Mouse (Mus musculus) cerebellum, adult 9-11 months (tissue): ENCODE results near the gene Ttc1.

Source experiments
- DNase-seq: peaks from one replicate; pipeline ENCODE4 v3.0.0; 2022

Gene Ttc1

DNA sequence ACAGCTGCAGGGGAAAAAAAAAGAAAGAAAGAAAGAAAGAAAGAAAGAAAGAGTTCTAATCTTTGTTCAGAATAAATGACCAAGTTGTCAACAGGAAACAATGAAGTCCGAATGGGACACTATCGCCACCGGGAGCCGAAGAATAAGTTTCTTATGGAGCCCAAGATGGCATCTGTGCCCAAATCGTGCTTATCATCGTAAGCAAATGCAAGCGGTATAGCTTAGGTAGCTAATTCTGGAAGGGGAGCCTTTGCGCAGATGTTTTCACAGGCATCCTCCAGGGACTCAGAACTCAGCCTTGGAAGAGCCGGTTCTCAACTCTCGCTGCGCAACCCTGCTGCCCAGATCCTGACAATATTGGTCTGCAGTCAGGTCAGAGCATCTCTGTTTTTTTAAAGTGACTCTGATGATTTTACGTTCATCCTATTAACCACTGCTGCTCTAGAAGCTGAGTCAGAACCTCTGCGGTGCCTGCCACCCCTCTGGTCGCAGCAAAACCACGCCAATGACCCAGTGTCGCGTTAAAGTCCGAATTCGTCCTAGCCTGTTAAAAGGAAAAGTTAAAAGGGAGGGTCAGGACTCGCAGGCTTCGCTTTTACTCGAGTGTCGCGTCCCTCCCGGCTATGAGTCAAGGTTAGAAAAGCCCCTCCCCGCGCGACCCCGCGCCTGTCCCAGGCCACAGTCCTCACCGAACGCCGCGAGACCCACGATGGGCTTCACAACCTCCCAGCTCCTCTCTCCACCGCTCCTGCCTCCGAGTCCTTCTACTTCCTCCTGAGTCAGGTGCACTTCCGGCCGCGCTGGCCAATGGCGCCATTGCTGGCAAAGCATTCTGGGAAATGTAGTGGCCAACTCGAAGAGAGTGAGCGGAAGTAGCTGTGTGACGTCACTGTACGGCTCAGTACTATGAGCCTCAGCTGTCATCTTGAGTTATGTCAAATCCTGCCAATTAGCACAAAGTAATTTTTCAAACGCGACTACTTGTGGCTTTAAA is at the start of gene Ttc1:
Gene Ttc1, minus strand, starts transcription at position 776 of the 994 bp plus-strand sequence.
- DNase-seq = peak; percentile 97

DNA sequence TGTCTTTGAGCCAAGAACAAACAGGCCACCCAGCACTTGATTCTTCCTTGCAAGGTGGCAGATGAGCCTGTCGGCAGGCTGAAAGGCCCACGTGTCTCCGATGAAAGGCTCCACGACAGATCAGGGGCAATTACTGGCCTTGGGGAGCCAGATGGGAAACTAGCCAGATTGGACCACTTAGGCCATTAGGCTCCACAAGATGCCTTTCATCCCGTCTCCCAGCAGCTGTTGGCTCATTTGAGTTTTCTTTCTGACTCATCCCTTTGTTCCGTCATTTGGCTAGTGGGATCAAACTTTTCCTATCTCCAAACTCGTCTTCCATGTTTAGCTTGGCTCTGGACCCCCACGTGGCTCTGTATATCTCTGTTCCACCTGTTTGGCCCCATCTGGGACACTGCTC is 48.2 kb upstream of the Ttc1 start:
- no peak for DNase-seq

DNA sequence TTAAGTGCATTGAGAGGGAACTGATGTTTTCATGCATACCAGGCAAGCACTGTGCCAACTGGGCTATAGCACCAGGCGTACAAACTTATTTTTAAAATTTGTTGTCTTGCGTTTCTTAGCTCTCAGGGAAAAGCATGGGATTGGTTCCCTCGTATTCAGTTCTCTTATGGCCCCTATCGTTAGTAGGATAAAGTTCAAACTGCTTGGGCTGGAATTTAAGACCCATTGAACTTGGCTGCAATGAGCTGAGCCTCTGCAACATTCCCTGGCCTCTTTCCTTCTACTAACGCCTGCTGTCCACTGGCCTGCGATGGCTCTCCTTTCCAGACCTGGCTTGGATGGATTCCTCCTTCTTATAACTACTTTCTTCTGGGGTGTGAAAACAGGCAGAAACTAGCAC is 42.6 kb upstream of the Ttc1 start:
- DNase-seq = no peak

DNA sequence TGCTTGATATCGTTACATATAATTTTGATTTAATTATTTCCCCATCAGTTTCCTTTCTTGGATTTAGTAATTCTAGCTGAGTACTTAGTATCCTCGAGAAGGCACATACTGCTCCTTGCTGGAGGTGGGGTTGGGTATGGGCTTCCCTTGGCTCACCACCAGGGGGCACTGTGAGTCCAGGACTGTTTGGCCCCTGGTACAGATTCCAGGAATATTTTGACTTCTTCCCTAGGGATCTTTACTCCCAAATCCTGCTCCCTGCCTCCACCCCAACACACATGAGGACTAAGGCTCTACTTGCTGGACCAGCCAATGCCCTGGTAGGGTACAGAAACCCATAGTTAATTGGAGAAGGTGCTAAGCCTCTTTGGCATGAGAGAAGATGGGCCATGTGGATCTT is 36.0 kb upstream of the Ttc1 start:
- peak; percentile 40 for DNase-seq

DNA sequence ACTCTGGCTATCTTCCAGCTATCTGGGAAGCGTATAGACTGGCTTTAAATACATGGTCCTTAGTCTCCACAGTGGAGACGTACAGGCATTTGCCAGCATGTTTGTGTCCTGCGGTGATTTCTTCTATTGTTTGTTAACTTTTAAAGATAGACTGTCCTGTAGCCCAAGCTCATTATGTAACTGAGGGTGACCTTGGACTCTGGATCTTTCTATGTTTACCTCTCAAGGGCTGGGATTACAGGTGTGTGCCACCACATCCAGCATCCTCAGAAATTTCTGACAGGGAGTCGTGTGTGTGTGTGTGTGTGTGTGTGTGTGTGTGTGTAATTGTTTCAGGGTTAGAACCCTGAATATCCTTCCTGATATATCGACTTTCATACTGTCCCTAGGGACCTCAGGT is 35.3 kb upstream of the Ttc1 start:
- no peak for DNase-seq

DNA sequence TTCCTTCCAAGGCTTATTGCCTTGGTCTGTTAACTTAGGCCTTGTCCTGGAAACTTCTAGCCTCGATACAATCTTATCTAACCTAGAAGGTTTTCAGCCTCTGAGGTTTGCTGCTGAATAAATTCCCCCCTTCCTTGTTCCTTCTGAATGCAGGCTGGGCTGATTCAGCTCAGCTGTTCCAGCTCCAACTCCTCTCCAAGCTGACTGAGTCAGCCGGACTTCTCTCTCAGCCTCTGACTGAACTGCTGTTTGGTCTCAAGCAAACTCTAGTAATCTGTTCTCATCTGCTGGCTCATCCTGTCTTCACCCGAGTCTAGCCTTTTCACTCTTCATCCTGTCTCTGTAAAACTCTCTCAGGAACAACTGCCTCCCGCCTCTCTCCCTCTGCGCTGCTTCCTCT is 31.7 kb upstream of the Ttc1 start:
- DNase-seq = no peak

DNA sequence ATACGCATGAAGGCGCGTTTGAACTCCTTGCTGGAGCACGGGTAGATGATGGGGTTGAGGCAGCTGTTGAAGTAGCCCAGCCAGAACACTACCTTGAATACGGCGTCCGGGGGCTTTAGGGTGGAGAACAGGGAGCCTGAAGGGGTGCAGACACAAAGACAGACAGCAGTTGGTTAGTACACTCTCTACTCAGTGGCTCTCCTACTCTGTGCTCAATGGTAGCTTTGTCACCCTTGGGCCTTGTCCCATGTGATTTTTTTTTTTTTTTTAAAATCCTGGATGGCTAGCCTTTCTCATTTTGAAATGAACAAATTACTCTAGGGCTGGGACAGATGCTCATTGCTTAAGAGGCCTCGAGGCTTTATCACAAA is 28.5 kb upstream of the Ttc1 start:
- no peak for DNase-seq

DNA sequence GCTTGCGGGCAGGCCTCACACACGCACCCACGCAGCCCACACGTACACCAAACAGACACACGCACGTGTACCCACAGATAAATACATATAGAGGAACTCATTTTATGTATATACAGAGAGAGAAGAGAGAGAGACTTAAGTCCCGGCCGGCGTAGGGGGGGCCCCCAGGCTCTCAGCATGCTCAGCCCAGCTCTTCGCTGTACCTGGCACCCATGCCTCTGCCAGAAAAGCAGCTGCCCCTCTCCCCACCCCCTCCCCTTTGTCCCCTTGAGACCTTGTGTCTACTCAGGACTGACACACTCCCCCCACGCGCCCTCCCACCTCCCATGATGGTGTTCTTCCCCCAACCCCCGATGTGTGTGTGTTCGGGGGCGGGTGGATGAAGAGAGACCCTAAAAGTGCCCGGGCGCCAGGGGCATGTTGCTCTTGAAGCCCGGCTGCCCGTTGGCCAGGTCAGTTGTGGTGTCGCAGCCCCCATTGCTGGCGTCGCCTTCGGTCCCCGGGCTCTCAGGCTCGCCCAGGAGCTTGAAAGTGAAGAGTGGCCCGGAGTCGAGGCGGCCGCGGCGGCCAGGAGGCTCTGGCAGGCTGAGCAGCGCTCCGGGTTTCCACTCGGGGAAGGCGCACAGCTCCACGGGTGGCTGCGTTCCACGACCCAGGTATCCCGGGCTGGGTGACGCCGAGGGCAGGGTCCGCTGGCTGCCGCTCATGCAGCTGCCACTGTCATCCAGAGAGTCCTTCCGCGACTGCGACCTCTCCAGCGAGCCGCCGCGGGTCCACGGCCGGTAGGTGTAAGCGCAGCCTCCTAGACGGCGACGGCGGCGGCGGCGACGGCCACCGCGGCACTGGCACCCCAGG is 27.9 kb upstream of the Ttc1 start:
- DNase-seq = no peak

DNA sequence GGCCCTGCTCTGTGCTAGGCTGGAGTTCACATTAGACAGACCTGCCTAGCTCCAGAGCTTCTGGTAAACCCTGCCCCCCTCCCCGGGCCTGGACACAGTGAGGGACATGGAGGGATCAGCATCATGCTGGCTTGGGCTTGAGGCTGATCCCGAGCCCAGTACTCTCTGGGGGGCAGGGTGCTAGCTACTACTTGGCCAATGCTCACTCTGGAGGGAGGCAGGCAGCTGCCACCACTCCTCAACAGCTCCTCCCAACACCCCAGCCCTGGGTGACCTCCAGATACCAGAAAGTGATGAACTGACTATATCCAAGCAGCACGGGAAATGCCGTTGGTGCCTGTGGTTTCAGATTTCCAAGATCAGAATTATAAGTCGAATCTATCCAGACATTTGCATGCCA is 25.9 kb upstream of the Ttc1 start:
- DNase-seq = no peak

DNA sequence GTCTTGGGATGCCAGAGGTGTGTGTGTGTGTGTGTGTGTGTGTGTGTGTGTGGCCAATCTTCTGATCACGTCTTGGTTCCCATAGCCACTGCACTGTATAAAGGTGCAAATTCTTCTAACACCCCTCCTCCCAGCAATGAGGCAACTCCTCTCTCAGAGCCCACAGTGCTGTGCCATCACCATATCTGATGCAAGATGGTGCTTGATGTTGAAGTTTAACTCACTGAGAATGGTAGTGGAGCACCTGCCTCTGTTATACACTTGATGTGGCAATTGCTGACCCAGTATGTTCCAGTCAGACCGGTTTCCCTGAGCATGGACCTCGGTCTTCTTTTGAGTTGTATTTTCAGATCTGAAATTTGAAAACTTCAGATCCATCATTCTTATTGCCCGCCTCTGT is 22.3 kb upstream of the Ttc1 start:
- DNase-seq = no peak

DNA sequence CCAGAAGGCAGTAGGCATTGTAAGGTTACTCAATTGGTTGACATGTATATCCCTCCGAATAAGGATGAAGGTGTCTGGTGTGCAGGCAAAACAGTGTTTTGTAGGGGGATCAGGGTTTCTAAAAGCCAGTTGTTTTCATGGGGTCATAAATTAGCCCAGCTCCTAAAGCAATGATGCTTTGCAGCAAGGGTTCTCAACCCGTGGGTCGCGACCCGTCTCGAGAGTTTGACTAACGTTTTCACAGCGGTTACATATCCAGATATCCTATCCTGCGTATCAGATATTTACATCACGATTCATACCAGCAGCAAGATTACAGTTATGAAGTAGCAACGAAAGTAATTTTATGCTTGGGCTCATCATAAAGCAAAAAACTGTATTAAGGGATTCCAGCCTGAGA is 19.9 kb upstream of the Ttc1 start:
- DNase-seq = no peak

DNA sequence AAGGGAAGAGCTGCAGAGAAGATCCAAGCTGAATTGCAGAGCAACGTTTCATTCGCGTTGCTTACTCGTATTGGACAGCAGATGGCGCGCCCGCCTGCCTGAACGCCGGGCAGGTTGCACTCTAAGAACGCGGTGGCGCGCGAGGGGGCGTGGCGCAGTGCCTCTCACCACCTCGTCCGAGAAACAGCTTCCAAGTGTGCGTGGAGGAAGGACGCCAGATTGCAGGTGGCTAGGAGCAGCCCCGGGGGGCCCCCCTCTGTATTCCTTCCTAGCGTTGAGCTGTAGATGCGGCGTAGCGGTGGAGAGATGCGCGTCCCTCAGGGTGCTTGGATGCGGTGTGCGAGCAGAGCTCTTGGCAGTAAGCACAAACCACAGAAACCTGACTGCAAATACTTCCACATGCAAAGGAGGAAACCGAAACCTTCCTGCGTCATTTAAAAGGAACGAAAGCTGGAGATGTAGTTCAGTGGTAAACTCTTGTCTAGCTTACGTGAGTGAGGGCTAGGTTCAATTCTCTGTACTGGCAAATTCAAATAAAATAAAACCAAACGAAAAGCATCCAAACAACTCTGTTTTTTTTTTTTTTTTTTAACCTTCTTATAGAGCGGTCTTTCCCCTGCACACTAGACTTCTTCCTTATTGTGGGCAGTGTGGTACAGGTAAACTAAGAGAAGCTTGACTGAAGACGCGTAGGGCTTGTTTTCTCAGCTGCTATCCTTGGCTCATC is 19.3 kb upstream of the Ttc1 start:
- peak; percentile 55 for DNase-seq

DNA sequence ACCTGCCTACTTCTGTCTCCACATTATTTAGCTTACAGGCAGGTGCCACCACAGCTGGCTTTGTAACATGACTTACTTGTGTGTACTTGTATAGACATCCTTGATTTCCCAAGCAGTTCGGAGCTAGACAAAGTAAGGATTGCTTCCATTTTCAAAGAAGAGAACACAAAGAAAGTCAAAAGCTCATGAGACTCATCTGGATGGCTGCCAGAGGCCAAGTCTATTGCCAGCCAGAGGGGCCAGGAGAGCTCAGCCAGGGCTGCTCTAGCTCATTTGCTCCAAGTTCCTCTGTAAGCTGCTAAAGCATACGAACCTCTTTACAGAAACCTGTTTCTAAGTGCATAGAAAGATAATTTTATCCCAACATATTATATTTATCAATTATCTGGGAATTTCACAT is 10.6 kb upstream of the Ttc1 start:
- DNase-seq = no peak

DNA sequence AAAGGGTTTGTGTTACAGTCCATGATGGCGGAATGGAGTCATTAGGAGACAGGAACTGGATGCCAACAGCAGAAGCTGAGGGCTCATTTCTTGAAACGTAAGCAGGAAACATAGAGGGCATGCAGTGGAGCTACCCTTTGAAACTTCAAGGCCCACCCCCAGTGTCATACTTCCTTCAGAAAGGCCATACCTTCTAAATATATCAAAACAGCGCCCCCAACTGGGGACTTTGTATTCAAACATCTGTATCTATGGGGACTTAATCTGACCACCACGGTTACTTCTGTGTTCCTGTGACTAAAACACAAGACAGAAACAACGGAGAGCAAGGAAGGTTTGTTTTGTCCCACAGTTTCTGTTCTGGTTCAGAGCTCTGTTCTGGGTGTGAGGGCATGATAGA is 7.6 kb upstream of the Ttc1 start:
- DNase-seq = no peak

DNA sequence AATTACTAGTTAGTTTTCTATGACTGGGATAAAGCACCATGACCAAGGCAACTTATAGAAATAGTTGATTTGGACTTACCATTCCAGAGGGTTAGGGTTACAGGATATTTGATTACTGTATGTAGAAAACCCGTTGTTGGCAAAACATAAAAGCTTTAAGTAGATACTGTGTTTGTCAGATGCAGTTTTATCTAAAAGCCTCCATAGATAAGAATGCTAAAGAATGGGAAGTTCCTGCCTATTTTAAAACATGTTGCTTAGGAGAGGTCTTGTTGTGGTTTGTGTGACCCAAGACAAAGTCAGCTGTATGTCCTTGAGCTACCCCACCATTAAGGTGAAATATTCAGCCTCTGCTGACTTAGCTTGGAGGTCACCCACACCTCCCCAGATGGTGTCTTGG is 6.8 kb upstream of the Ttc1 start:
- DNase-seq = no peak

DNA sequence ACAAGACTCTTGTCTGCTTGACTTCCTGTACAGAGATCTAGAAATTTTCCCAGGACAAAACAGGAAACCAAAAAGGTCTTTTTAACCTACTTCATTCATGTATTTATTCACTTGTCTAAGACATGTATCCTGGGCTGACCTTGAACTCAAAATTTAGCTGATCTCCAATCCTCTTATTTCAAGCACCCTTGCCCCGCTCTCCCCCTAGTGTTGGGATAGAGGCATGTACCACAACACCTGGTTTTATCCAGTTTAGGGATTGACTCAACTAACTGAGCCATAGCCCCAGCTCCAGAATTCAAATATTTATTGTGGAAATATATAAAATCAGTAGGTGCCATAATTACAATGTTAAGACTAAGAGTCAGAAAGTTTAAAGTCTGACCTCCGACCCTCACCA is 3.7 kb upstream of the Ttc1 start:
- no peak for DNase-seq

DNA sequence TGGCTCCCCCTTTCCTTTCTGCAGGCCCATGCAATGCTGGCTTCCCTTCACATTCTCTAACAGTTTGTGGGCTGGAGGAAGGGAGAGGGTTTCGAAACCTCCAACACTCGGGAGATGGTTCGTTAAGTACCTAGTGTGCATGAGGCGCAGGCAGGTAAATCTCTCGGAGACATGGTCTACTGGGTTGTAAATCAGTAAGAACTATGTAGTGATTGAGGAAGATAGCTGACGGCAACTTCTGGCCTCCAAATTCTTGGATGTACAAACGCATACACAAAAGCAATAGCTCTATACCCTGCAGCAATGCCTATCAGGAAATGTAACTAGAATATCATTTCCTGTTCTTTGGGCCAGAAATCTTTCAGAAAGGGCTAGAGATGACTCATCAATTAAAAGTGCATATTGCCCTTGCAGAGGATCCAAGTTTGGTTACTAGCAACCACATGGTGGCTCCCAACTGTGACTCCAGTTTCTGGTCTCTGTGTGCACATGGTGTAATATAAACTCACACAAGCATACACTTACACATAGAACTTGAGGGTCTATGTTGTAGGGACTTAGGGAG is 19.0 kb downstream of the Ttc1 start:
- DNase-seq = no peak

DNA sequence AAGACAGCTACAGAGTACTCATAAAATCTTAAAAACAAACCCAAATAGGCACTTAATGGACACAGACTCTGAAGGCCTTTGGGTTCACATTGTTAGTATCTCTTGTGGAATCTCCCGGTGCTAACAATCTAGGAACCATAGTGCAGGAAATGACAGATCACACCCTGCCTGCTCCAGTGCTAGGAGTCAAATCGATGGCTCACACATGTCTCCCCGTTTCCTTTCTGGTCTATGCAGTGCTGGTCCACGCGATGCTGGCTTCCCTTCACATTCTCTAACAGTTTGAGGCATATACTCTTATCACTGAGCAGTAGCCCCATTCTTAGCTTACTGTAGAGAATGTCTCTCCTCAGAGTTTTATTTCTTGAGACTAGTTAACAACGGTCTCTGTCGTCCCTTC is 20.0 kb downstream of the Ttc1 start:
- no peak for DNase-seq

DNA sequence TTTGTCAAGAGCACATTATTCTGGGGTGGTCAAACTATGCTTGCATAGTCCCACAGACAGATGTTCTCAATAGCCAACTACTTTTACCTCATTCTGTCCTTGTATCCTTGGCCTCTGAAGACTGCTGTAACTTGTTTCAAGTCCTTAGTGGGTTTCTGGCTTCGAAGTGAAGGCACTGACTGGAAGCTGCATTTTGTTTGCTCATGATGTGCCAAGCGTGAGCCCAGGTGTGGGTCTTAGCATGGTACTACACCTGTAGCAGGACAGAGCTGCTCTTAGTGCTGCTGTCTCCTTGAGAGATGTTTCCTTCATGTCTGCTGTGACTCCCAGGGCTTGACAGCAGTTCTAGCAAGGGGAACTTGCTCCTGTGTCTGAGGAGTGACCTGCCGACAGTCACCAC is 24.4 kb downstream of the Ttc1 start:
- no peak for DNase-seq

DNA sequence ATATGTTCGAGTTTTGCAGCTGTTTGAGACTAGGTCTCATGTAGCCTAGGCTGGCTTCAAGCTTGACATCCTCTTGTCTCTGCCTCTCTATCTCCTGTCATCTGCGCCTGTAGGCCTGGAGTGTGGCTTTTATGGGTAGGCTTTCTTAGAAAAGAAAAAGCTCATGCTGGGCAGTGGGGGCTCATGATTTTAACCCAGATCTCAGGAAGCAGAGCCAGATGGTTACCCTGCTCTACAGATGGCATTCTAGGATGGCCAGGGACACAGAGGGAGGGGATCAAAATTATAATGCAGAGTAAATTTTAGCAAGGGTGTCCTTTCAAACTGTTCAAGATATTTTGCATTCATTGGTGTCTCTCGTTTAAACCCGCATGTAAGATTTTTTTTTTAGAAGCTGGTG is 35.6 kb downstream of the Ttc1 start:
- peak; percentile 77 for DNase-seq

DNA sequence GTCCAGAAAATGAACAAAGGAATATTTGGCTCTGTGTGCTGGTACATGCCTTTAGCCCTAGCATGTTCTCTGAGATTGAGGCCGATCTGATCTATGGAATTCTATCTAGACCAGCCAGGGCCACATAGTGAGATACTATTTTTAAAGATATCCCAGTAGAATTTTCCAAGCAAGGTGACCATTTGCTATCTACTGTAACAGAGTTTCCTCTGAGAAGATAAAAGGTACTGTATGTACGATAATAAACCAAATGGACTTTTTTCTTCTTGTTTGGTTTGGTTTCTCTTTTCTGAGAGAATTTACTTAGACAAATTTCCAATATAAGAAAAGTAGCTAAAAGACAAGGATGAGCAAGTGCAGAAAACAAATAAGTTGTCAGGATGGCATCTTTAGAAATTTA is 39.4 kb downstream of the Ttc1 start:
- no peak for DNase-seq

DNA sequence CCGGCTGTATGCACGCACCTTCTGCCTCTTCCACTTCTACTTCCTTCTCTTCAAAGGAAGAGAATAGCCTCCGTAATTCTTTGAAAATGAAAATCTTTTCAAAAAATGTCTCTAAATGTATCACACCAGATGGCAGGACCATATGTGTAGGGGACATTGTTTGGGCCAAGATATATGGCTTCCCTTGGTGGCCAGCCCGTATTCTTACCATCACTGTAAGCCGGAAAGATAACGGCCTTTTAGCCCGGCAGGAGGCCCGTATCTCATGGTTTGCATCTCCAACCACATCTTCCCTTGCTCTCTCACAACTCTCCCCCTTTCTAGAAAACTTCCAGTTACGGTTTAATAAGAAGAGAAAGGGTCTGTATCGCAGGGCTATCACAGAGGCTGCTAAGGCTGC is 42.1 kb downstream of the Ttc1 start:
- peak; percentile 54 for DNase-seq

DNA sequence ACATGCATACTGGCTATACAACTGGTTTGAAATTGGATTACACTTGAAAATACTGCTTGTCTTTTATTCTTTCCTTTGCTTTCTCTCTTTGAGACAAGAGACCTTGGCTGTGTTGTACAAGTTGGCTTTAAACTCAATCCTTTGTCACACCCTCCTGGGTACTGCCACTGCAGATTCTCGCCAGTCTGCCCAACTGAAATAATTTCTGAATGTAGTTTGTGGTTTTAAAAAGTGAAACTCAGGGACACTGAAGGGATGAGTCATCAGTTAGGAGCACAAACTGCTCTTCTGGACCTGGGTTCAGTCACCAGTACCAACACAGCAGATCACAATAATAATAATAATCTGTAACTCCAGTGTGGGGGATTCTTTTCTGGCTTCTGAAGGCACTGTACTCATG is 44.3 kb downstream of the Ttc1 start:
- DNase-seq = no peak
